Mouse (Mus musculus): ENCODE data around the gene Ube2d3.

DNA sequence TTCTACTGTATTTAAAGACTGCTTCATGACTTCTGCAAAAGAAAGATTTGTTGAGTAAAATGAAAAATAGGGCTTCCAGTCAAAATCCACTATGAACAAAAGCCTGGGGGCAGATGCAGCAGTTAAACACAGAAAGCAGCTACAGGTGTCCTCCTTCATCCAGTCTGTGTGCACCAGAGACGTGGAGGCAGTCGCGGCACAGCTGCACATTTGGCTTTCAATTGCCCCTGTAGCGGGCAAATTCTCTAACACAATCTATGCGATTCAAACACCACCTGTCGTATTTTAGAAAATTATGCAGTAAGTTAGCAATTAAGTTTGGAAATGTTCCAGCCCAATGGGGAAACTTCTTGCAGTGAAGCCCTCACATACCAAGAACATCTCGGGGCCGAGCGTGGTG, 34.7 kb upstream of the Ube2d3 start:
- no peak for TF ChIP-seq POLR2A (IDR thresholded peaks at IDR 0.05; ENCODE audit: low read depth, low read length)
- TF ChIP-seq CTCF (conservative IDR thresholded peaks at IDR 0.05; ENCODE audit: insufficient read depth, insufficient read length, low read depth, low read length), result no peak
